Mouse (Mus musculus): ENCODE measurements around the gene Ppp1r14b.
A peak's percentile ranks its signal among the peaks of the same experiment; 100 is the strongest.

Ppp1r14b gene

GRCm38 (mm10) chr19:6974211-6975205 lies at the start of gene Ppp1r14b:
TSS of gene Ppp1r14b (plus strand) at chr19:6974968.
- DNase-seq, result peak; percentile 76

DNA sequence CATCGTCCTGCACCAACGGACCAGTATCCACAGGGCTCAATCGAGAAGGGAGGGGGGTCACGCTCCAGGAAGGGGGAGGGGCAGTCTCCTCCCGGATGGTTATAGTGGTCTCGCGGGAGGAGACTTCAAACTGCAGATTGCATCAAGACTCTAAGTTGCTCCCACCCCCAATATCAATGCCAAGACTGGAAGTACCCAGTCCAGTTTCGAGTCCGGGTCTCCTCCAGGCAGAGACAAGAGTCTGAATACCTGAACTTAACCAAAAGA lies 49.5 kb upstream of the Ppp1r14b start, which contains the start of gene Catsperz:
TSS of gene Catsperz (minus strand) at position 74 of the 267 bp plus-strand sequence.
- no peak for DNase-seq

DNA sequence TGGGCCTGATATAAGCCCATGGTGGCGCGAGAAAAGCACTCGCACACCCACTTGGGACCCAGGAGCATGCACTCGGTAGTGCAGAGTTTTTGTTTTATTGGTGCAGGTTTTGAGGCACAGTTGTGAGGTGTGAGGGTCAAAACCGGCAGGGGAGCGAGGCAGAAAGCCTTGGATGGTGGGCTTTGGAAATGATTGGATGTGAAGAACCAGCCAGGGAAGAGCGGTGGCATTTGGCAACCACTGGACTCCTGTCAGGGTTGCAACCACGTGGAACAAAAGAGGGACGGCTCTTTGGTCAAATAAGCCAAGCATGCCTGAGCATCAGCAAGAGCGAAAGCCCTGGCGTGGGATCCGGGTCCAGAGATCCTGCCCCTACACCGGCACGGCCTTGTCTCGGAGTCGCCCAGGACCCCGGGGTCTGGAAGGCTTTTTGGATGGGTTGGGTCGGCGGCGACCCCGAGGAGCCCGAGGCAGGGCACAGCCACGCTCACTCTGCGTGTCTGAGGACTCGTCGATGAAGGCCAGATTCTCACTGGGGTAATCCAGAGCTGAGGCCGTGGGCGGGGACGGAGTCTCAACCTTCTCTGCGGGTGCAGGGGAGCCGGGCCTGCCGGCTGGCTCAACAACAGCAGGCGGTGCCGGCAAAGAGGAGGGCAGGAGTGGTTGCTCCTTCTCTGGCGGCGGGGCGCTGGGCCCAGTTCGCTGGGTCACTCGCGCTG lies 49.0 kb upstream of the Ppp1r14b start:
- no peak for DNase-seq

GRCm38 (mm10) chr19:6926559-6927255 lies 48.1 kb upstream of the Ppp1r14b start:
- DNase-seq, result peak; percentile 63

DNA sequence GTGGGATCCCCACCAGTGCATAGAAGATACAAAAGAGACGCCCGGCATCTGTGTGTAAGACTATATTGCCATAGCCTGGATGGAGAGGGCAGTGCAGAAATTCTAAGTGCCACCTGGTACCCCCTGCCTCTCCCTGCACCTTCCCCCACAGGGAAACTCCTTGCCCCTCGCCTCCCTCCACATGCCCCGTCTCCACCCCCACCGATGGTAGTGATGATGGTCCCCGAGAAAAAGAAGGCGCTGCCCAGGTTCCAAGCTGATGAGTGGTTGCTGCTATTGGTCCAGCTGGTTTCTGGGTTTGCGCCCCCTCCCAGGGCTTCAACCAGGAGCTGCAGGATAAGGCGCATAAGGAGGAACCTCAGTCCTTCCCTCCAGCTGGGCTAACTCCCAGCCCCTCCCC lies 46.7 kb upstream of the Ppp1r14b start:
- DNase-seq, result no peak

GRCm38 (mm10) chr19:6931002-6931401 lies 43.8 kb upstream of the Ppp1r14b start:
- DNase-seq, result no peak

DNA sequence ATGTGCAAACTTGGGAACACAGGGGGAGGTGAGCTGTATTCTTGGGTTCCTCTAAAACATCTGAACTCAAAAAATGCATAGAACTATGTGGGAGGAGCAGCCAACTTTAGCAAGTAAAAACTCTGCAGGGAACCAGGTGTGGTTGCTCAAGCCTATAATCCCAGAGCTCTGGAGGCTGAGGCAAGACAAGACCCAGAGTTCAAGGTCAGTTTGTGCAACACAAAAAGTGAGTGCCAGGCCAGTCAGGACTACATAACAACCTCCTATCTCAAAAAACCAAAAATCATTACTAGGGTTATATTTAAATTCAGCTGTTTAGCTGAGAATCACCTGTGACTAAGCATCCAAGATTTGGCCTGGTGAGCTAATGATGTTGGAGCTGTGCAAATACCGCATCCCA lies 42.8 kb upstream of the Ppp1r14b start:
- DNase-seq, result no peak

GRCm38 (mm10) chr19:6933102-6933435 lies 41.7 kb upstream of the Ppp1r14b start:
- no peak for DNase-seq

GRCm38 (mm10) chr19:6933436-6934194 lies 41.2 kb upstream of the Ppp1r14b start:
- peak; percentile 44 for DNase-seq

DNA sequence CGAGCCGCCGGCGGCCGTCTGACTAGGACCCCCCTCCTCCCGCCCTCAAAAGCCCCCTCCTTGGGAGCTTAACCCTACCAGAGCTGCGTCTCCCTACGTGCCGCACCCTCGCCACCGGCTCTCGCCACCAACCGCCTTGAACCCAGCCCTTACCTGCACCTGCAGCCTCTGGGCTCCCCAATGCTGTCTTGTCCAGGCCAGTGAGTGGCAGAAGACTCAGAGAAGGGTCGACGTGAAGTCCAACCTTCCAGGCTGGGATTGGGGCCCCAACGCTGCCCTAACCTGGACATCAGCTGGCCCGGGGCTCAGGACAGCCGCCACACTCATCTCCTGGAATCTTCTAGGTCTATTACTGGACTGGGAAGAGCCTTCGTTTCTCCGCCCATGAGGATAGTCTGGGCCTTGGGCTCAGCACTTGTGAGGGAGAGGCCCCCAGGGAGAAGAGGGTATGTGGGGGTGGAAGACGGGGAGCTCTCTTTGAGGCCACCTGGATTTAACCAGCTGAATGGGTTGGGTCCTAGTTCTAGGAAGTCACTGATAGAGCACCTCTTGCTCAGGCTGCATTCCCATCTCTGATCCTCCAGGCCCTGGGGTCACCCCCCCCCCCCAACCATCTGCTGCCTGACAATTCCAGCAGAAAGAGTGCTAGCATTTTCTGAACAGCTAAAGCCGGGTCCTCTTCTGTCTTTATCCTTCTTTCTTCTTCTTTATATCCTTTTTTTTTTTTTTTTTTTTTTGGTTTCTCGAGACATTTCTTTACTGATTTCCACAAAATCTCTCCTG lies 40.4 kb upstream of the Ppp1r14b start, which contains the start of gene Kcnk4:
TSS of gene Kcnk4 (minus strand) at position 321 of the 783 bp plus-strand sequence.
- no peak for DNase-seq

GRCm38 (mm10) chr19:6936299-6936698 lies 38.5 kb upstream of the Ppp1r14b start:
- no peak for DNase-seq

DNA sequence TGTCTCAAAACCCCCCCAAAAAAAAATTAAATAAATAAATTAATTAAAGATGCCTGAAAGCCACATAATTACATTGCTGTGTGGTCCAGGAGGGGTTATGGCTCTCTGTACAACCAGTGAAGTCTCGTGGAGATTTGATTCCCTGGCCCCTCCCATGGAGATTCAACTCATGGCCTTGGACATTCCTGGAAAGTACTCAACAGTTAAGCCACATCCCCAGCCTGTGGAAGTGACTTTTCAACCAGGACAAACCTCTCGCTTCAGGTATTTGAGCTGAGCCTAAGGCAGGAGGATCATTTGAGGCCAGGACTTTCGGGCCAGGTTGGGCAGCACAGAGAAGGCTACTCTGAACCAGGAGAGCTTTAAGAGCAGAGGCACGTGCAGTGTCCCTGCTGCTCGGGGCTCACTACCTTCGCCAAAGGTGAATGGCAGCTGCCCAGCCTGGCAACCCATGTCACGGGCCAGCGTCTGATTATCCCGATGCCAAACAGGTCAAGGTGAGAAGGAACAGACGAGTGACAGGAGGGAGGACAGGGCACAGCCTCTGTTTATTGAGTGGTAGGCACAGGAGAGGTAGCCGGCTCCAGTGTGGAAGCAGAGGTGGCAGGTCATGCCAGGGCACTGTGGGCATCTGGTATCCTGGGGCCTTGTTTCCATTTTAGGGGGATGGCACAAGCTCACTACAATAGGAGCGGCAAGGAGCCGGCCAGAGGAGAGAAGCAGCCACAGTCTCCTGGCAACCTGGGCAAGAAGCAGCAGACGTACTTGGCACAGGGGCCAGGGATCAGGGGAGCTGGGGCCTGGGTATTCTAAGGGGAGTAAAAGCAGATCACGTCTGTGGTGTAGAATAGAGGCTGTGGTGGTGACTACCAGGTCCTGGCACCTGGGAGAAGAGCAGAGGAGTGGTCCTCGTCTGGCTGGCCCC lies 37.0 kb upstream of the Ppp1r14b start:
- no peak for DNase-seq

GRCm38 (mm10) chr19:6939106-6940002 lies 35.4 kb upstream of the Ppp1r14b start:
- DNase-seq, result no peak

DNA sequence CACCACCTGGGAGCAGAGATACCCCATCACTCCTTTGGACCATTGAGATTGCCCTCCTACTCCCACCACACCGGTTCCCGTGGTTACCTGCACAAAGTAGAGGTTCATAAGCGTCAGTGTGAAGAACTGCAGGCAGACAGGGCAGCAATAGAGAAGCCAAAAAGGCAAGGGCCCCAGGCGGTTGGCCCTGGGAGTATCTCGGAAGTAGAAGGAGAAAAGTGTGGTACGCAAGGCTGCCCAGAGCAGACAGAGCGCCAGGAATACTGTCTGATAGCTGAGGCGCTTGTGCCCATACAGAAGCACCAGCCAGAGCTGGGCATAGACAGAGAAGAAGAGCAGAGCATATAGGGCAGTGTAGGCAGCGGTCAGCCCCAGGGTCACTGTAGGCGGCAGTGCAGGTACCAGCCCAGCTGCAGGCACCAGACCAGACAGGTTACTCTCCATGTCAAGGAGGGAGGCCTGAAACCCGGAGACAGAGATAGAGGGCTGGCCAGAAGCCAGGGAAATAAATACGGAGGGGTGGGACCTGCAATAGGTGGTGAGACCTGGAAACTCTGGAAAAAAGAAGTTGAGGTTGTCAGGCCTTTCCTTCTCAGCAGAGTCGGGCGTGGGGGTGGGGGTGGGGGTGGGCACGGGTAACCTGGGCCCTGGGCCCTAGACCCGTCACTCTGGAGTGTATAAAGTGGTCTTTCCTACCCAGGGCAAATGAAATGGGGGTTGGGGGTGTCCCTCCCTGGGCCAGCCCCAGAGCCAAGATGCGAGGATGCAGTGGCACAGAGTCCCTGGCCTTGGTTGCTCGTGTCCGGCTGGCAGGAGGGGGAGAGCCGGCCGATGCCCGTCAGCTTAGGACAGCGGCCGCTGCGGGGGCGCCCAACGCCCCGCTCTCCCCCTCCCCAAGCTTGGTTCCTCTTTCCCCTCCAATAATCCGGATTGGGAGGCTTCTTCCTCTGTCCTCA lies 34.1 kb upstream of the Ppp1r14b start:
- no peak for DNase-seq

DNA sequence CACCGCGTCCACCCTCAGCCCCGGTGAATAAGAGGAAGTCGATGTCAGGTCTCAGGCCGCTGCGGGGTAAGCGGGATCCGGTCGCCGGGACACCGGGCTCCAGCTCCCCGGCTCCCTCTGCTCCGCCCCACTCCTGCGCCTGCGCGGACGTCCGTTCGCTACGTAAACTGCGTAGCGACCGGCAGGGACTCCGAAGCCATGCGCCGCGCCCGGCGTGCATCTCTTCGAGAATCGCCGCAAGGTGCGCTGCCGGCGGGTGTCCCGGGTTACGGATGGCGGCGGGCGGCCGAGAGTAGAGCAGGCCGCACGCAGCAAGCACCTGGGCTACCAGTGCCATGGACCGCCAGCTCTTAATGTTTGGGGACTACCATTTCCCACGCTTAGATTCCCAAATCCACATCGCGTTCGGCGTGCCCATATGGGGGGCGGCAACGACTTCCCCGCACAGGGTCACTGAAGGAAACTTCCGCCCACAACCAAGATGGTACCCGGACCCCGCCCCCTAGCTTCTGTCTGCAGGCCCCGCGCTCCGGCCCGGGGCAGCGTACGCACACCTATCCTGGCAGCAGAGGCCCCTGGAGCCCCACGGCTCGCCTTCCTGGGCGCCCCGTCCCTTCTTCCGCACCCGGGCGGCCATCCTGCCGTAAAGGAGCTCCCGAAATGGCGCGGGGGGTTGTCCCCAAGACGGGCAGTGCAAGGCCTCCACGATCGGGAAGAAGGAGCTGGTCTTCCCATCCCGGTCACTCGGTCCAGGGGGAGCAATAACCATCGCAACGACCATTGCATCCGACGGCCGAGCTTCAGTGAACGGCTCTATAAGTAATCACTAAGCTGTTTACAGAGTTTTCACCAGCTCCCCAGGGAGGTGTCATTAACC lies 33.2 kb upstream of the Ppp1r14b start, which contains the start of gene Bad:
TSS of gene Bad (plus strand) at position 490 of the 877 bp plus-strand sequence.
- DNase-seq, result peak; percentile 97

DNA sequence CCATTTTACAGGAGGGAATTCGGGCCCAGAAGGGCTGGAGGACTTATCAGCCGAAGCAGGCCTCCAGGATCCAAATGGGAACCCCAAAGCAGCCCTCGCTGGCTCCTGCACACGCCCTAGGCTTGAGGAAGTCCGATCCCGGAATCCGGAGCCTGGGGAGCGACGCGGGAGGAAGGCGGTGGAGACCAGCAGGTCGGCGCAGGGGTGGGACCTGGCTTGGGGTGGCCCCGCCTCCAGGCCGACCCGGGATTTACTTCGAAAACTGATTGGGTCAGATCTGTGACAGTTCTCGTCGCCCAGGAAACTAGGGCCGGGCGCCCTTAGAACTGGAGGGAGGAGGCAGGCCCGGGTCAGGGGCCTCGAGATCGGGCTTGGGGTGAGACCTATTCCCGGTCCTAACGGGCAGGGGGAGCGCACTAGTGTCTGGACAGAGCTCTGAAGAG lies 32.5 kb upstream of the Ppp1r14b start, which contains the start of gene Gpr137:
TSS of gene Gpr137 (minus strand) at position 232 of the 443 bp plus-strand sequence.
- peak; percentile 96 for DNase-seq

DNA sequence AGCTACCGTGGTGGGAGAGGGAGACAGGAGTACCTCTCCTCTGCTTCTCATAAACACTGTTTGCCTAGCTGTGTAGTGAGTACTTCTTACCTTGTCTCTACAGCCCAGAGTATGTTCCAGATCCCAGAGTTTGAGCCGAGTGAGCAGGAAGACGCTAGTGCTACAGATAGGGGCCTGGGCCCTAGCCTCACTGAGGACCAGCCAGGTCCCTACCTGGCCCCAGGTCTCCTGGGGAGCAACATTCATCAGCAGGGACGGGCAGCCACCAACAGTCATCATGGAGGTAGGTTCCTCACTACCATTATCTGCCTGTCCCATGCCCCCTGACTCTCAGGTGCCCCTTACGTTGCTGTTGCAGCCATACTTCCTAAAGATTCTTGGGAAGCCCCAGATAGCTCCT lies 32.0 kb upstream of the Ppp1r14b start:
- no peak for DNase-seq
